Mouse (Mus musculus) kidney, adult 8-10 months (tissue): ENCODE measurements around the gene Grm1.

Experiments used
- DNase-seq, 2 experiments: peaks; one replicate each; pipeline ENCODE4 v3.0.0; 2022

Grm1 gene

GRCm38 (mm10) chr10:10708031-10708430 is 374.1 kb downstream of the Grm1 start:
- DNase-seq: no peak

GRCm38 (mm10) chr10:10701326-10701725 is 380.8 kb downstream of the Grm1 start:
- DNase-seq: no peak

GRCm38 (mm10) chr10:10700903-10701302 is 381.3 kb downstream of the Grm1 start:
- no peak for DNase-seq

- no peak for DNase-seq
Measured at GRCm38 (mm10) chr10:10697497-10697896, 384.7 kb downstream of the Grm1 start.

GRCm38 (mm10) chr10:10689668-10690223 is 392.4 kb downstream of the Grm1 start:
- DNase-seq: no peak

- no peak for DNase-seq
Measured at GRCm38 (mm10) chr10:10688907-10689667, 393.1 kb downstream of the Grm1 start.

GRCm38 (mm10) chr10:10681048-10681447 is 401.1 kb downstream of the Grm1 start, which contains the start of gene Gm10944:
TSS of gene Gm10944 (plus strand) at chr10:10681348.
- no peak for DNase-seq

- no peak for DNase-seq
Measured at GRCm38 (mm10) chr10:10659976-10660375, 422.2 kb downstream of the Grm1 start.

GRCm38 (mm10) chr10:10659161-10659560 is 423.0 kb downstream of the Grm1 start:
- DNase-seq: no peak

GRCm38 (mm10) chr10:10656621-10657020 is 425.5 kb downstream of the Grm1 start:
- DNase-seq: no peak

GRCm38 (mm10) chr10:10655991-10656390 is 426.2 kb downstream of the Grm1 start:
- no peak for DNase-seq
